In genomic region chr5:72883706-72884105, GRCm38 (mm10) we compare ENCODE assay signal across 27 mouse cellular contexts. TPM values are rescaled to one million over a fixed set of nuclear protein-coding genes. Genes with fewer than 3 reads are reported as not detected.
DNase-seq lines count a peak whose midpoint lies in the region; ATAC-seq lines count a peak whose summit lies in the region.
"Had no signal": no experiment of that assay in that cellular context is flagged by ENCODE, and none has a peak within 500 bp of the region (broad histone marks: within the 10 kb centered on the region; RNA-seq: fewer than 3 reads in every experiment).

No protein-coding gene starts in this region.

- DNase-seq in lung, postnatal 25 days (ENCODE audit: low spot score), result peak; percentile 17
- DNase-seq in lung, postnatal 14 days, result no peak
- DNase-seq in adipocyte (ENCODE audit: low spot score), result peak; percentile 69
- DNase-seq in spleen, adult 12 weeks (ENCODE audit: low spot score), result no peak
- no peak for DNase-seq in adrenal gland, postnatal 14 days
- DNase-seq: adrenal gland, adult 2 months; B cell, adult 2 months; cerebellum, adult 11-12 months; cerebellum, adult 9-10 months; cerebellum, postnatal 36 days; embryo, embryonic 11 days; gastrocnemius, postnatal 36 days; heart, adult 18-20 months; heart, postnatal 10 days; heart, postnatal 4 days had no signal

- no peaks in the 10 kb centered on the region for H3K36me3 ChIP-seq in midbrain, embryonic 15.5 days (replicated peaks)
- H3K36me3 ChIP-seq: embryonic facial prominence, embryonic 15.5 days; forebrain, embryonic 10.5 days; forebrain, embryonic 15.5 days; heart, embryonic 10.5 days; hindbrain, embryonic 13.5 days; intestine, embryonic 15.5 days had no signal

- no peak overlapping the region for H3K27ac ChIP-seq in midbrain, embryonic 15.5 days
- H3K27ac ChIP-seq: embryonic facial prominence, embryonic 15.5 days; forebrain, embryonic 10.5 days; forebrain, embryonic 15.5 days; heart, embryonic 10.5 days; hindbrain, embryonic 13.5 days; intestine, embryonic 15.5 days had no signal

- ATAC-seq in hematopoietic stem cell, adult 5-6 weeks (replicated peaks in 1 of 2; ENCODE audit: insufficient read depth in 1 of 2, low FRiP score in 2 of 2, low TSS enrichment in 1 of 2, low read depth in 1 of 2, poor library complexity in 2 of 2, severe bottlenecking in 2 of 2), result peak; percentile 21 to 32; a peak in 1 of 4 replicates
- ATAC-seq in megakaryocyte progenitor cell, adult 5-6 weeks (replicated peaks; ENCODE audit: poor library complexity), result peak; percentile 81
- ATAC-seq in midbrain, embryonic 15.5 days (replicated peaks), result no peak
- ATAC-seq: activated CD4-positive, CD25-positive, alpha-beta regulatory T cell, adult 4 months; forebrain, embryonic 15.5 days; intestine, embryonic 15.5 days; Patski had no signal

- H3K4me3 ChIP-seq in midbrain, embryonic 15.5 days, result no peak overlapping the region
- H3K4me3 ChIP-seq: embryonic facial prominence, embryonic 15.5 days; erythroblast, embryonic 14.5 days; forebrain, embryonic 10.5 days; forebrain, embryonic 15.5 days; heart, embryonic 10.5 days; hindbrain, embryonic 13.5 days; intestine, embryonic 15.5 days had no signal

- H3K4me1 ChIP-seq in midbrain, embryonic 15.5 days, result no peaks in the 10 kb centered on the region
- H3K4me1 ChIP-seq: embryonic facial prominence, embryonic 15.5 days; forebrain, embryonic 10.5 days; forebrain, embryonic 15.5 days; hindbrain, embryonic 13.5 days; intestine, embryonic 15.5 days had no signal

- H3K9me3 ChIP-seq in midbrain, embryonic 15.5 days, result no peaks in the 10 kb centered on the region
- H3K9me3 ChIP-seq: embryonic facial prominence, embryonic 15.5 days; forebrain, embryonic 10.5 days; forebrain, embryonic 15.5 days; heart, embryonic 10.5 days; hindbrain, embryonic 13.5 days; intestine, embryonic 15.5 days had no signal

- H3K4me2 ChIP-seq in midbrain, embryonic 15.5 days, result no peak overlapping the region
- H3K4me2 ChIP-seq: embryonic facial prominence, embryonic 15.5 days; forebrain, embryonic 15.5 days; hindbrain, embryonic 13.5 days; intestine, embryonic 15.5 days had no signal

- H3K9ac ChIP-seq in midbrain, embryonic 15.5 days, result no peak overlapping the region
- H3K9ac ChIP-seq: embryonic facial prominence, embryonic 15.5 days; forebrain, embryonic 15.5 days; hindbrain, embryonic 13.5 days; intestine, embryonic 15.5 days had no signal

- H3K27me3 ChIP-seq in midbrain, embryonic 15.5 days (replicated peaks), result no peaks in the 10 kb centered on the region
- H3K27me3 ChIP-seq: forebrain, embryonic 15.5 days; hindbrain, embryonic 13.5 days; intestine, embryonic 15.5 days; Patski had no signal

- 84% methylated on average over 3 of the region's 3 CpGs for WGBS in midbrain, embryonic 15.5 days

RNA-seq across cellular contexts. Expression of gene Tec, which starts 15.4 kb away (rescaled TPM):
- total RNA-seq in hematopoietic stem cell, adult 5-6 weeks (2017), result 38.2 and 47.7 TPM in 2 replicates
- 23.4 and 23.5 TPM in 2 replicates for total RNA-seq in megakaryocyte progenitor cell, adult 5-6 weeks (2015)
- total RNA-seq in megakaryocyte progenitor cell, adult 5-6 weeks (2017), result 33.4 and 42.2 TPM in 2 replicates
- 5.8 and 6.4 TPM in 2 replicates for polyA plus RNA-seq in midbrain, embryonic 15.5 days (2015; fragmentation: Nextera tagmentation; extraction: Ambion mirVana)
- 3.3 and 4.8 TPM in 2 replicates for total RNA-seq in adrenal gland, postnatal 14 days (2021)
- polyA plus RNA-seq: erythroblast, embryonic 14.5 days had no signal

RNA-seq across cellular contexts. Expression of gene Slain2, which starts 30.4 kb away (rescaled TPM):
- total RNA-seq in hematopoietic stem cell, adult 5-6 weeks (2017), result 40.2 and 51.7 TPM in 2 replicates
- total RNA-seq in megakaryocyte progenitor cell, adult 5-6 weeks (2015), result 43.2 and 48.5 TPM in 2 replicates
- 48.0 and 58.0 TPM in 2 replicates for total RNA-seq in megakaryocyte progenitor cell, adult 5-6 weeks (2017)
- polyA plus RNA-seq in midbrain, embryonic 15.5 days (2015; fragmentation: Nextera tagmentation; extraction: Ambion mirVana), result 16.8 and 18.1 TPM in 2 replicates
- total RNA-seq in adrenal gland, postnatal 14 days (2021), result 57.0 and 58.8 TPM in 2 replicates

Comparison
In these comparisons a context has a peak if more than half of its experiments do, and no peak if none do; other contexts are left out.
1. DNase-seq: peak in lung, postnatal 25 days (single experiment) and adipocyte (single experiment); none in lung, postnatal 14 days (single experiment), spleen, adult 12 weeks (single experiment) and adrenal gland, postnatal 14 days (single experiment).